Mouse (Mus musculus) kidney, adult 9 months (tissue): ENCODE measurements at regions not wholly inside any gene's neighbourhood (a gene's known extent, or its start where the extent isn't known, plus 50 kb on each side); places are given as distances from the start of the nearest gene placed in this dataset.

Source experiments
- DNase-seq: peaks from one replicate; pipeline ENCODE4 v3.0.0; 2022

DNA sequence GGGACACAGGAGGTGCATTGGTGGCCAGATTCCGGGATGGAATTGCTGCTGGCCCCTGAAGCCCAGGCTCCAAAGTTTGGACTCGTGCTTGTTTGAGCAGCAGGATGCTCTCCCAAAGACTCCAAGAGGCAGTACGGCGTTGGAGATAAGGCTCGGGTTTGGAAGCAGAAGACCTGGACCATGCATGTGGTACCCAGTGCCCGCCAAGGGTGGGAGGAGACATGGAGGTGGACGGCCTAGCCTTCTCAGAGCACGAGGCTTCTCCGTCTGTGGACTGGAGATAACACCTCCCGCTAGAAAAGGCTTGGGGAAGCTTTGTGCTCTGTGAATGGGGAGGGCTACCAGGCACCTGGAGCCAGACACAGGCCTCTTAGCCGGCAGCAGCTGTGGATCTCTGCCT, 271.7 kb downstream of the Rps6kc1 start:
- DNase-seq: no peak

DNA sequence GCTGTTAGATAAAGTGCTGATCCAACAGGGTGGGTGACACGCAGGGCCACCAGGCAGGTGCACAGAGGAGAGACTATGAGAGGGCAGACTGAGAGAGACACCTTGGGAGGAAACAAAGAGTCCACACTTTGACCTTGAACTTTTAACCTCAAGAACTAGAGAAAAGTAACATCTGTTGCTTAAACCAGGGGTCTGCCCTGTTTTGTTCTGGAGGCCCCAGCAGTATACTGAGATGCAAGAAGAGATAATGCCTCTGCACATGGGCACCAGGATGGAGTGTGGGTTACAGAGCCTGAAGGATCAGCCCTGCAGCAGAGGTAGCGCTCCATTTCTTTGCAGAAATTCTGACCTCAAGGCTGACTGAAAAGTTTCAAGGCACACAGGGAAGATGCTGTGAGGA, 276.6 kb downstream of the Rps6kc1 start:
- DNase-seq: no peak

DNA sequence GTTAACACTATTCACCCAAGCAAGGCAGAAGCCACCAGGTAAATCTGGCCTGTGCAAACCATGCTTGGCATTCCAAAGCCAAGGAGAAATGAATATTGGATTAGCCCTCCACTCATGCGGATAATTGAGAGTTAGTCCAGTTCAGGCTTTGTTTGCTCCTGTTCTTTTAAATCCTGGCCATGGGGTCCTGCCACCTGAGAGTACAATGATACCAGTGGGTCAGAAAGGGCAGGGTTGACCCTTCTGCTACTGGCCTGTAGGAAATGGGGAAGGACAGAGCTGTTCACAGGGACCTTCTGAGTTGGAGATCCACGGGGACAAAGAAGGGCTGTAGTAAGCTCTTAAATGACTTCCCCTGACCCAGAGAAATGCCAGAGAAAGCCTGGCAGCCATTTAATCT, 279.9 kb downstream of the Rps6kc1 start:
- DNase-seq: no peak

- no peak for DNase-seq
These were observed 281.4 kb downstream of the Rps6kc1 start for GRCm38 (mm10) chr1:190630193-190630592.

DNA sequence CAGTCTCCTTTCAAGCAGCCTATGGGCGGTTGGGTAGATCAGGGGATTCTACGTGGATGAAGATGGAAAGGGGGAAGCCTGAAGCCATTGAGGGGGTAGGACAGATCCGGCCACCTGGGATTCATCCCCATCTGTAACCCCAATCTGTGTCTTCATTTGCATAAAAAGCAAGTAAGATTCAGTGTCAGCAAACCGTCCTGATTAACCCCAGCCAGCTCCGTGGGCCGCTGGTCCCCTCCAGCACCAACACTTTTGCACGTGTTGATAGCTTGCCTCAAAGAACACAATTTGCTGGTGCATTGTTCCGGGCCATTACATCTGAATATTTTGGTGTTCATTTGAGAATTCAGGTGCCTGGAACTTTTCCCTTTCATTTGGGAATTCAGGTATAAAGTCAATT, 287.7 kb downstream of the Rps6kc1 start:
- no peak for DNase-seq

- no peak for DNase-seq
These were observed 311.1 kb downstream of the Rps6kc1 start for GRCm38 (mm10) chr1:190600425-190600824.

DNA sequence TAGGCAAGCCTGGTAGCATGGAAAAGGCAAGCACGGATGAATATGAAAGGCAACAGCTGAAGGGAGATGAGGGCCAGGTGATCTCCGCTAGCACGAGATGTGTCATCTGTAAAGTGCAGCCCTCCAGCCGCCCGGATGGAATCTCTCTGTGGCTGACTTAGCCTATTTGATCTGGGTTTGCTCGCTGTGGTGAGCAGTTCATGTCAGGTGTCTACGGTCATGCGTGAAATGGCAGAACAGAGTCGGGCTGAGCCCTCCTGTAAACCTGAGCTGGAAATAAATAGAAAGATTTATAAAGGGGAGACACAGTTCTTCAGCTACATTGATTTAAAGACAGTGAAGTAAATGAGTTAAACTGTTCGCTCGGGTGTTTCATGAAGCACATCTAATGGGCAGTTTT, 311.9 kb downstream of the Rps6kc1 start:
- no peak for DNase-seq

- DNase-seq: no peak
These were observed 315.4 kb downstream of the Rps6kc1 start for GRCm38 (mm10) chr1:190596209-190596608.

GRCm38 (mm10) chr1:190591621-190592020, 319.9 kb downstream of the Rps6kc1 start:
- DNase-seq: no peak

DNA sequence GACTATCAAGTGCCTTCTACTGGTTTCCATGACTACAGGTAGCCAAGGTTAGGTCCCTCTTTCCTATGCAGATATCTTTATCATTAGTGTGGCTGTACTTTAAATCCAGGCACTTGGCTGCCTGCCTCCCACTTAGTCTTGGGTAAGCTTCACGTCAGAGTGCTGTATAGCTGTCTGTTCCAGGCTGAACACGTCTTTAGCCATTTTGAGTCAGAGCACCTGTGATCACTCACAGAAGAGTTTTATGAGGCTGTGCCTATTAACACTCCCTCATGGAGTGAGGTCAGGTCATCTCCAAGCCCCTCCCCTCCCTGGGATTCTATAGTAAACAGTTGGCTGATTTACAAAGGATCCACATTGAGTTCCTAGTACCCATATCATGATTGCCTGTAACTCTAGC, 322.0 kb downstream of the Rps6kc1 start:
- DNase-seq: no peak

- DNase-seq: no peak
These were observed 328.3 kb downstream of the Rps6kc1 start for GRCm38 (mm10) chr1:190583272-190583671.

DNA sequence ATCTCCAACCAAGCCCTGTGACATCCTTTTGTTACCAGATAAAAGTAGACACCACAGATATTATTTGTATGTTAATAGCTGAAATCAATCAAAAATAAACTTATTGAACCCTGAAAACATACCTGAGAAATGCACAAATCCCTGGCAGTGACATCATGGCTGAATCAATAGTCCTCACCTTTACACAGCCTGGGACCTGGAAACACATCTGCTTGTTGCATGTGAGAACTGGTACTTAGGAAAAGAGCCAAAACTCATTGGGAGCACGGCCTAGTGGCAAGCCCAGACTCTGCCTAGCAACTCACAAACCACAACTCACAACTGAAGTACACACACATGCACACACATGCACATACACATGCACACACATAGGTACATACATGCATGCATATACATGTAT, 330.9 kb downstream of the Rps6kc1 start:
- no peak for DNase-seq

DNA sequence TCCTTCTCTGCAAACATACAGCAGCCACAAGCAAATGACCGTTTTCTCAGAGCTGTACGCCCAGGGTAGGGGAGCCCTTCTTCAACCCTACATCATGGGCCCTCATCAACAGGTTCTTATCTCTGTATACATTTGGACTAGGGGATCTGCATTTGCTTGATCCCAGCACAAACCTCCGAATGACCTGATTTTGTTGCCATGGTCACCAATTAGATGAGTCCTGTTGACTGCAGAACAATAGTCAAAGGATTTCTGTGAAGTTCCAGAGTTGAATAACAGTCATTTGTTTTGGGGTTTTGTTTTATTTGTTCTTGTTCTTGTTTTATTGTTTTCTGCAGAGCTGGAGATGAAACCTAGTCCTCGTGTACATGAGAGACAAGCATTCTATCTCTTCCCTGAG, 340.6 kb downstream of the Rps6kc1 start:
- no peak for DNase-seq

DNA sequence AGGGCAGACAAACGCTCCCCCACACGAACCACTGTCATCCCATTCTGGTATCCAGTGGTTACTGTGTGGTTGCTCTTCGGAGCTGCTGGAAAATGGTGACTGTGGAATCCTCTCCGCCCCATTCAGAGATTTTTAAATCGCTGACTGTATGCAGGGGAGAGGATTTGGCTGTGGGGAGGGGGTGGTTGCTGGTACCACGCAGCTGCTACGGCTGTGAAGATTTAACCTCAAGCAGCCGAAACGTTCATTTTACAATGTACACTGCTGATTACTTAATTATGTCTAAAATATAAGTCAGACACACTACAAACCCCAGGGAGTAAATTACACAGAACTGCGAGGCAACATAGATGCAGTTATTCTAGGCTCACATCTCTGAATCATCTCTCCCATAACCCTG, 341.0 kb downstream of the Rps6kc1 start:
- no peak for DNase-seq

GRCm38 (mm10) chr1:190566744-190567143, 344.8 kb downstream of the Rps6kc1 start:
- no peak for DNase-seq

GRCm38 (mm10) chr1:190562865-190563457, 348.6 kb downstream of the Rps6kc1 start:
- no peak for DNase-seq

GRCm38 (mm10) chr1:190560086-190560485, 351.5 kb downstream of the Rps6kc1 start:
- DNase-seq: no peak

DNA sequence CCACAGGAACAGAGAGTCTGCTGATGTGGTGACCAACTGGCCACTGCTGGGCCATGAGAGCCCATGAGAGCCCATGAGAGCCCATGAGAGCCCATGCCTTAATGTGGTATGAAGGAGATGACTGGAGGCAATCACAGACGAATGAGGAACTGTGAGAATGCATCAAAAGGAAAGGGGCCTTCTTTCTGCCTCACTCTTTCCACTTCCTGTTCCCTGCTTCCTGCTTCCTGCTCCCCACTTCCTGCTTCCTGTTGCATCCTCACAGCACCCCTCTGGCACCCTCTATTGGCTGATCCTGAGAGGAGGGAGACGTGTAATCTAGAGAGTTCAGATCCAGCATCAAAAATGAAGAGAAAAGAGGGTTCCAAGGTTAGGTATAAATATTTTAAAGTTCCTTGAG, 369.7 kb downstream of the Rps6kc1 start:
- DNase-seq: no peak

DNA sequence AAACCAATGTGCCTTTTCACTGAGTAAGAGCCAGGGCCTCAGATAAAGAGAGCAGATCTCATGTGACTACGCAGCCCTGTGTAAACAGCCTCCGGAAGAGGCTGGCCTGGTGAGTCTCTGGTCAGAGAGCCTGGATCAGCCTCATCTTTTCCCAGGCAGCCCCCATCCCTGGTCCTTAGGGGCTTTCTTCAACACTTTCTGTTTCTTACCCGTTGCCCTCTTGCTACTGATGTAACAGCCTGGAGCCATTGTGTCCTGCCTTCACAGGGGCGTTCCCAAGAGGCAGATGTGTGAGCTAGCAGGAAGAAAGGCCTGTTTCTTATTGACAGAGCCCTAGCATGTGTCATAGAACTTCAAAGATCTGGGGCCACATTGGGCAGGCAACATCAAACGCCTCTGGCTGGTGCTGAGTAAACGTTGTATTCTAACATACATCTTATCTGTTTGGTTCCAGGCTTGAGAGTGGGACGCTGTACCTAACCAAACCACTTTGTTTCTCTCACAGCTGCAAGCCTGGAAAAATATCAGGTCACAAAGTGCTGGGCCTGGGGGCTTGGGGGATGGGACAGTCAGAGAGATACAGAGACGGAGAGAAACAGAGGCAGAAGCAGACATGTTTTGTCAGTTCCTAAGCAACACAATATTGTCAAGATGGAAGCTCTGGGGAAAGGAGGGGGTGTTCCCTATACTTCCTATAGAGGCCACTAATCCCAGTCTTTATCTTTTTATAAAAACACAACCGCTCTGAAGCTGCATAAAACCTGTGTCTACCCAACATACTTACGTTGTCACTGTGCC, 362.6 kb upstream of the Prox1 start:
- DNase-seq: no peak

DNA sequence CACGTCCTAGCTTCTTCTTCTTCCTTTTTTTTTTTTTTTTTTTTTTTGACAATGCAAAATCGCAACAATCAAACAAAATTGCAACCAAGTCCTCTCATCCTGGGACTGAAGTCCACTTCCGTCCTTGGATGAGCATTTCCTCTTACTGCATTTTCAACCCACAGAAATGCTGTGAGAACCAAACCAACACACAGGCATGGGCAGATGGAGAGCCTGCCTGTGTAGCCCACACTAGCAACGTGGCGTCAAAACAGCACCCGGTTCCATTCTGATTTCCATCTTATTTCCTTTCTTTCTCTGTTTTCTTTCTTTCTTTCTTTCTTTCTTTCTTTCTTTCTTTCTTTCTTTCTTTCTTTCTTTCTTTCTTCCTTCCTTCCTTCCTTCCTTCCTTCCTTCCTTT, 360.7 kb upstream of the Prox1 start:
- no peak for DNase-seq

DNA sequence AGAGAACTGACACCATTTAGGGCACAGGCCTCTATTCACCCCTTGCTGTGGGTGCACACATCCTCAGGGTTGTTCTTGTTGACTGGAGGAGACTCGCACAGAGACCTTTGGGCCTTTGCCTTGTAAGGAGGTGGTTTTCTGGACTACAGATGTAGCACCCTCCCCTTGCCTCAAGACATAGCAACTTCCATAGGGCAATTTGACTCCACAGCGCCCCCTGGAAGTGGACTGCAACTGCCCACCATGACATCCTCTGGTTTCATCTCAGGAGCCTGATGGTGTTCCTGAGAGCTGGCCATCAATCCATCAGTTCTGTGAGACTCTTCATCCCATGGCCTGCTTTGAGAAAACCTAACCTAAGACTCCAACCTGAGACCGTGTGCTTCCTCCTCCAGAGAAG, 359.6 kb upstream of the Prox1 start:
- no peak for DNase-seq

DNA sequence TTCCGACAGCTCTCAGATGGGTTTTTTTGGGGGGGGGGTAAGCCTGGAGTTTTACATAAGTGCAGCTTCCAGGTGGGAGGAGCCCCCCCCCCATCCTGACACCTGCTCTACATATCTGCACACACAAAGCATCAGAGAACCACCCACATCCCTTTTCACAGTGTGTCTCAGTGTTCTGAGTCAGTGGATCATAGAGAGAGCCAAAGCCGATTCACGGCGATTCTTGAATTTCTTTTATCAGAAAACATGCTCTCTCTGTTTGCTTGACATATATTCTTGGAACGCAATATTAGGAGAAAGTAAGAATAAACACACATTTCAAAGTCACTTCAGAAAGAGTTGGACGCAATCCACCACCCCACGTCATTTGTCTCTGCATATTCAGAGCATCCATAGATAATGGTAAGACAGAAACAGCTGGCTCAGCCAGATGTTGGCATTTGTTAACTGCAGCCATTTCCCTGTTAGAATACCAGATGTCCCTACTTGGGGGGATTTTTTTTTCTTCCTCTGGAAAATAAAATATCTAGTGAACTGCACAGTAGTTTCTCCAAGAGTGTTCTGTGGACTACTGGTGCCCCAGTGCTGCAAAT, 357.1 kb upstream of the Prox1 start:
- no peak for DNase-seq

DNA sequence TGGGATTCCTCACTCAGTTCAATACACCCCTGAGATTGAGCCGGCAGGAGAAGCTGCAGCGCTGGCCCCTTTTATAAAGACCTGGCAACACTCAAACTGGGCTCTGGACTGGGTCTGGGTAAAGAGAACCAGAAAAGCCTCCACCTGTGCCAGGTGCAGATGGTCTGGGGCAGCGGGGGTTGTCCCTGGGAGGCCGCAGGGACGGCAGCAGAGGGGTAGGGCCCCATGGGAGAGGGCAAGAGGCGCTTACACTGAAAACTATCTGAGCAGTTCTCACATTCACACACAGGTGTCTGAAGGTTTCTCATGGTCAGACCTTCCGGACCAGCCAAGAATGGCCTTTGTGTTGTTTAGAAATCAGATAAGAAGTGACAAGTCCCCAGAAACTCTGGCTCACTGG, 356.1 kb upstream of the Prox1 start:
- DNase-seq: no peak

- DNase-seq: no peak
These were observed 355.5 kb upstream of the Prox1 start for GRCm38 (mm10) chr1:190526046-190526445.

DNA sequence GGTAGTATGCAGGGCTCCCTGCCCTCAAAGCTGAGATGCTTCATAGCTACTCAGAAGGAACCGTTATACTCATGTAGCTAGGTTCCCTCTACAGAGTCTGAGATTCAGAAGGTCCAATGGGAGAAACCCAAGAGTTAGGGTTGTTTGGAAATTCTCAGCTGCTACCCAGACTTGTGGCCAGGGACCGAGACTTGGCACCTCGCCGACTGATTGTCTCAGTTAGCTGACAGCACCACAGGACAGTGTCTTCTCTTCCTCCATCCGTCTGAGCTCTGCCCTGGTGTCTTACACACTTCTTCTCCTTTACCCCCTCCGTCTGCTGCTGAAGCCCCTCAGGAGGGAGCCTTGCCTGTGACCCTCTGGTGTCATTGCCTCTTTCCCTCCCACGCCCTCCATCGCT, 329.6 kb upstream of the Prox1 start:
- DNase-seq: no peak
